Mouse (Mus musculus) embryonic fibroblast, embryonic 13.5 days (primary cell): ENCODE measurements around the gene Flvcr1. TPM values are rescaled to one million over a fixed set of nuclear protein-coding genes. Genes with fewer than 3 reads are reported as not detected.

ENCODE experiments used
- H3K27ac ChIP-seq: 2 replicates; pipeline ENCODE4 v1.5.1; 2012; ENCODE audit warnings: low read length, control low read depth, inconsistent platforms; ENCODE audit not compliant: insufficient read depth
- H3K4me1 ChIP-seq: 2 replicates; pipeline ENCODE4 v1.6.1; 2011; ENCODE audit warnings: low read length; ENCODE audit not compliant: control insufficient read depth, insufficient read depth
- H3K4me3 ChIP-seq: 2 replicates; pipeline ENCODE4 v1.5.1; 2011; ENCODE audit warnings: mild to moderate bottlenecking, control low read depth, low read length; ENCODE audit not compliant: insufficient read depth
- CTCF ChIP-seq: IDR thresholded peaks from 2 replicates; pipeline ENCODE4 v1.5.1; 2011; ENCODE audit warnings: mild to moderate bottlenecking, control low read depth, low read length, moderate library complexity, borderline replicate concordance; ENCODE audit not compliant: insufficient read depth
- POLR2A ChIP-seq: IDR thresholded peaks from 2 replicates; pipeline ENCODE4 v1.6.1; 2011; ENCODE audit warnings: low read depth, mild to moderate bottlenecking, control low read depth, low read length, moderate library complexity
- polyA plus RNA-seq: library from polyadenylated mRNA; stranded (reverse); fragments of >200 nt; gene quantifications from 2 replicates; pipeline ENCODE4 v1.2.4, GENCODE M21; 2011; ENCODE audit warnings: low read depth; ENCODE audit not compliant: missing spikeins, insufficient read length

The Flvcr1 gene
- polyA plus RNA-seq, 1 experiment = 9.4 TPM

- Histone ChIP-seq H3K27ac (no peak overlapping the region), H3K4me1 (no peaks in the 10 kb centered on the region), H3K4me3 (peak overlapping the region; percentile 77)
- no peak for TF ChIP-seq POLR2A
- TF ChIP-seq CTCF = no peak
Observed at GRCm38 (mm10) chr1:191063700-191064099, 37.7 kb upstream of the Flvcr1 start.

GRCm38 (mm10) chr1:191062781-191063485, 37.0 kb upstream of the Flvcr1 start, which contains the start of the genes Tatdn3 and Nsl1:
Tatdn3 (minus strand) TSS chr1:191062932.
Nsl1 (plus strand) TSS chr1:191063012.
- no peak for TF ChIP-seq CTCF
- peak; percentile 78 for TF ChIP-seq POLR2A
- Histone ChIP-seq H3K27ac (no peak within 1 kb of the TSS), H3K4me1 (no peaks in the 10 kb centered on the region), H3K4me3 (peak within 1 kb of the TSS; percentile 77)

GRCm38 (mm10) chr1:191062241-191062780, 36.4 kb upstream of the Flvcr1 start:
- H3K4me3 ChIP-seq = peak overlapping the region; percentile 49
- H3K4me1 ChIP-seq = no peaks in the 10 kb centered on the region; the same call in 1 of the 2 replicates
- H3K27ac ChIP-seq = no peak overlapping the region
- TF ChIP-seq CTCF (no peak), POLR2A (no peak)

- no peak for TF ChIP-seq POLR2A
- TF ChIP-seq CTCF = no peak
- no peak overlapping the region for H3K4me3 ChIP-seq
- peaks cover 4% of the 10 kb centered on the region for H3K4me1 ChIP-seq
- H3K27ac ChIP-seq = no peak overlapping the region
Observed at GRCm38 (mm10) chr1:191057461-191057860, 31.5 kb upstream of the Flvcr1 start.

GRCm38 (mm10) chr1:191055533-191055873, 29.5 kb upstream of the Flvcr1 start:
- Histone ChIP-seq H3K27ac (no peak overlapping the region), H3K4me3 (no peak overlapping the region), H3K4me1 (peaks cover 4% of the 10 kb centered on the region)
- TF ChIP-seq CTCF = 0 out of 2 replicates have a peak, but pooled peaks have one; percentile 3
- TF ChIP-seq POLR2A = no peak

- H3K4me1 ChIP-seq = peaks cover 4% of the 10 kb centered on the region
- no peak overlapping the region for H3K27ac ChIP-seq
- no peak overlapping the region for H3K4me3 ChIP-seq
- no peak for TF ChIP-seq POLR2A
- peak; percentile 43; the same call in 1 of the 2 replicates for TF ChIP-seq CTCF
Observed at GRCm38 (mm10) chr1:191054870-191055532, 29.0 kb upstream of the Flvcr1 start.

- H3K4me1 ChIP-seq = peaks cover 4% of the 10 kb centered on the region
- TF ChIP-seq POLR2A (no peak), CTCF (no peak)
- no peak overlapping the region for H3K4me3 ChIP-seq
- no peak overlapping the region for H3K27ac ChIP-seq
Observed at GRCm38 (mm10) chr1:191053555-191053954, 27.6 kb upstream of the Flvcr1 start.

- TF ChIP-seq POLR2A (no peak), CTCF (no peak)
- Histone ChIP-seq H3K27ac (no peak overlapping the region), H3K4me3 (no peak overlapping the region), H3K4me1 (0 out of 2 replicates have a peak, but pooled peaks cover 6% of the 10 kb centered on the region)
Observed at GRCm38 (mm10) chr1:191046231-191046824, 20.4 kb upstream of the Flvcr1 start.

GRCm38 (mm10) chr1:191045264-191045663, 19.3 kb upstream of the Flvcr1 start:
- H3K4me3 ChIP-seq = no peak overlapping the region
- no peak overlapping the region for H3K27ac ChIP-seq
- TF ChIP-seq CTCF = no peak
- TF ChIP-seq POLR2A = no peak
- H3K4me1 ChIP-seq = 0 out of 2 replicates have a peak, but pooled peaks cover 6% of the 10 kb centered on the region

- H3K27ac ChIP-seq = peak overlapping the region; percentile 73
- 0 out of 2 replicates have a peak, but pooled peaks cover 6% of the 10 kb centered on the region for H3K4me1 ChIP-seq
- H3K4me3 ChIP-seq = no peak overlapping the region
- TF ChIP-seq CTCF (no peak), POLR2A (no peak)
Observed at GRCm38 (mm10) chr1:191042688-191043087, 16.7 kb upstream of the Flvcr1 start.
